Mouse (Mus musculus): ENCODE results near the gene Anxa11. TPM values are rescaled to one million over a fixed set of nuclear protein-coding genes. Genes with fewer than 3 reads are reported as not detected.
A peak's percentile ranks its signal among the peaks of the same experiment; 100 is the strongest.

Gene Anxa11
- 33.9 and 38.1 TPM in 2 replicates for polyA plus RNA-seq (2015; fragmentation: Nextera tagmentation; extraction: Ambion mirVana)

DNA sequence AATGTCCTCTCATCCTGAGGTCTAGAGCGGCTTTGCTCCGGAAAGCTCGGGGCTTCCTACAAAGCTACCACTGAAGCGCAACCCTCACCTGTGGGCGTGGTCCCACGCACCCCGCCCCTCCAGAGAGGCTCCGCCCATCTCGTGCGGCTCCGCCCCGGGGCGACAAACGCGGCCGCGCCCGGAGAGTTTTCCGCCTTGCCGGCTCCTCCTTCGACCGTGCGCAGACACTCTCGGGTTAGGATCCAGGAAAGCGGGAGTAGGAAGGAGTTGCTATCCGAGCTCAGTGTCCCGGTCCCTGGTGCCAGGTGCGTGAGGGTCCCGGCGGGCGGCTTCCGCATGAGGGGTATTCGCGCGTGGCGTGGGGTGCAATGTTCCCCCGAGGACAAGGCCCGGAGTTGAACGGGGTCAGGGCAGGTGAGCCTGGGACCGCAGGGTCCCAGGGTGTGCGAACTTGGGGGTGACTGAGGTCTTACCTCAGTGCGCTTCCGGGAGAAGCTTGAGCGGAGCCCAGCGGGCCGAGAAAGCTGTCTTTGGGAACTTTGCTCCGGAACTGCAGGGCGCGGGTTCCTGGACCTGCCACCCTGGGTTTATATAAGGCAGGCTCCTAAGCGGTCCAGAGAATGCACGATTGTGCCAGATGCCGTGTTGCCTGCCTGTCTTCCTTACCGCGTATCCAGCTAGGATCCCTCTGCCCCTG is at the start of gene Anxa11:
Gene Anxa11, plus strand, starts transcription at position 166 of the 697 bp plus-strand sequence.
- H3K27ac ChIP-seq (ENCODE audit: low read length): peak within 1 kb of the TSS; percentile 53
- under 1% methylated on average over 54 of the region's 54 CpGs for WGBS

GRCm38 (mm10) chr14:25794331-25794730 is 47.6 kb upstream of the Anxa11 start:
- H3K4me2 ChIP-seq (ENCODE audit: low read depth, low read length): no peak overlapping the region
- no peak overlapping the region for H3K9ac ChIP-seq (ENCODE audit: low read length)
- no peaks in the 10 kb centered on the region for H3K36me3 ChIP-seq (ENCODE audit: control insufficient read depth, insufficient read depth)
- no peak overlapping the region for H3K27ac ChIP-seq (ENCODE audit: low read length)
- no peaks in the 10 kb centered on the region; the same call in 1 of the 2 replicates for H3K4me1 ChIP-seq (ENCODE audit: control insufficient read depth, insufficient read depth, low read length)
- H3K4me3 ChIP-seq (ENCODE audit: low read length): no peak overlapping the region
- no peak for ATAC-seq (replicated peaks; ENCODE audit: extremely low read depth, insufficient read depth, low FRiP score)
- H3K27me3 ChIP-seq (ENCODE audit: control insufficient read depth, insufficient read depth, low read length): no peaks in the 10 kb centered on the region
- WGBS: 93% methylated on average over 2 of the region's 2 CpGs
- H3K9me3 ChIP-seq (replicated peaks; ENCODE audit: control insufficient read depth, low read length): no peaks in the 10 kb centered on the region

More for the DNA sequence above, at the start of gene Anxa11:
- peak; percentile 85 for ATAC-seq (replicated peaks; ENCODE audit: extremely low read depth, insufficient read depth, low FRiP score)
- H3K4me1 ChIP-seq (ENCODE audit: control insufficient read depth, insufficient read depth, low read length): peaks cover 15% of the 10 kb centered on the region
- no peaks in the 10 kb centered on the region for H3K36me3 ChIP-seq (ENCODE audit: control insufficient read depth, insufficient read depth)
- peak within 1 kb of the TSS; percentile 87 for H3K9ac ChIP-seq (ENCODE audit: low read length)
- H3K4me2 ChIP-seq (ENCODE audit: low read depth, low read length): peak within 1 kb of the TSS; percentile 91
- H3K4me3 ChIP-seq (ENCODE audit: low read length): peak within 1 kb of the TSS; percentile 86
- no peaks in the 10 kb centered on the region for H3K27me3 ChIP-seq (ENCODE audit: control insufficient read depth, insufficient read depth, low read length)
- H3K9me3 ChIP-seq (replicated peaks; ENCODE audit: control insufficient read depth, low read length): no peaks in the 10 kb centered on the region

GRCm38 (mm10) chr14:25795067-25795466 is 46.9 kb upstream of the Anxa11 start:
- Histone ChIP-seq H3K27ac (ENCODE audit: low read length) (0 out of 2 replicates have a peak overlapping the region, but pooled peaks have one; percentile 27), H3K27me3 (ENCODE audit: control insufficient read depth, insufficient read depth, low read length) (no peaks in the 10 kb centered on the region), H3K36me3 (ENCODE audit: control insufficient read depth, insufficient read depth) (no peaks in the 10 kb centered on the region), H3K9ac (ENCODE audit: low read length) (0 out of 2 replicates have a peak overlapping the region, but pooled peaks have one; percentile 42), H3K4me2 (ENCODE audit: low read depth, low read length) (peak overlapping the region; percentile 49), H3K9me3 (replicated peaks; ENCODE audit: control insufficient read depth, low read length) (no peaks in the 10 kb centered on the region), H3K4me3 (ENCODE audit: low read length) (no peak overlapping the region), H3K4me1 (ENCODE audit: control insufficient read depth, insufficient read depth, low read length) (peaks cover 3% of the 10 kb centered on the region)
- WGBS: 68% methylated on average over 6 of the region's 6 CpGs
- no peak for ATAC-seq (replicated peaks; ENCODE audit: extremely low read depth, insufficient read depth, low FRiP score)

GRCm38 (mm10) chr14:25795561-25796174 is 46.3 kb upstream of the Anxa11 start:
- Histone ChIP-seq H3K4me1 (ENCODE audit: control insufficient read depth, insufficient read depth, low read length) (peaks cover 3% of the 10 kb centered on the region), H3K4me2 (ENCODE audit: low read depth, low read length) (peak overlapping the region; percentile 49), H3K4me3 (ENCODE audit: low read length) (no peak overlapping the region), H3K36me3 (ENCODE audit: control insufficient read depth, insufficient read depth) (no peaks in the 10 kb centered on the region), H3K27ac (ENCODE audit: low read length) (0 out of 2 replicates have a peak overlapping the region, but pooled peaks have one; percentile 27), H3K27me3 (ENCODE audit: control insufficient read depth, insufficient read depth, low read length) (no peaks in the 10 kb centered on the region), H3K9me3 (replicated peaks; ENCODE audit: control insufficient read depth, low read length) (no peaks in the 10 kb centered on the region), H3K9ac (ENCODE audit: low read length) (peak overlapping the region; percentile 42; the same call in 1 of the 2 replicates)
- 31% methylated on average over 10 of the region's 10 CpGs for WGBS
- ATAC-seq (replicated peaks; ENCODE audit: extremely low read depth, insufficient read depth, low FRiP score): peak; percentile 80

- Histone ChIP-seq H3K4me1 (ENCODE audit: control insufficient read depth, insufficient read depth, low read length) (peaks cover 3% of the 10 kb centered on the region), H3K27me3 (ENCODE audit: control insufficient read depth, insufficient read depth, low read length) (no peaks in the 10 kb centered on the region), H3K9ac (ENCODE audit: low read length) (no peak overlapping the region), H3K27ac (ENCODE audit: low read length) (no peak overlapping the region), H3K4me2 (ENCODE audit: low read depth, low read length) (no peak overlapping the region), H3K9me3 (replicated peaks; ENCODE audit: control insufficient read depth, low read length) (no peaks in the 10 kb centered on the region), H3K36me3 (ENCODE audit: control insufficient read depth, insufficient read depth) (no peaks in the 10 kb centered on the region), H3K4me3 (ENCODE audit: low read length) (no peak overlapping the region)
- WGBS: 58% methylated on average over 7 of the region's 7 CpGs
- no peak for ATAC-seq (replicated peaks; ENCODE audit: extremely low read depth, insufficient read depth, low FRiP score)
Measured at GRCm38 (mm10) chr14:25796619-25797018, 45.3 kb upstream of the Anxa11 start.

GRCm38 (mm10) chr14:25800166-25800960 is 41.6 kb upstream of the Anxa11 start:
- Histone ChIP-seq H3K27me3 (ENCODE audit: control insufficient read depth, insufficient read depth, low read length) (no peaks in the 10 kb centered on the region), H3K4me3 (ENCODE audit: low read length) (no peak overlapping the region; the same call in 1 of the 2 replicates), H3K36me3 (ENCODE audit: control insufficient read depth, insufficient read depth) (no peaks in the 10 kb centered on the region), H3K4me2 (ENCODE audit: low read depth, low read length) (no peak overlapping the region; the same call in 1 of the 2 replicates), H3K9me3 (replicated peaks; ENCODE audit: control insufficient read depth, low read length) (no peaks in the 10 kb centered on the region), H3K9ac (ENCODE audit: low read length) (0 out of 2 replicates have a peak overlapping the region, but pooled peaks have one; percentile 22), H3K27ac (ENCODE audit: low read length) (no peak overlapping the region), H3K4me1 (ENCODE audit: control insufficient read depth, insufficient read depth, low read length) (peaks cover 3% of the 10 kb centered on the region; the same call in 1 of the 2 replicates)
- ATAC-seq (replicated peaks; ENCODE audit: extremely low read depth, insufficient read depth, low FRiP score): peak; percentile 46
- WGBS: 14% methylated on average over 19 of the region's 19 CpGs

DNA sequence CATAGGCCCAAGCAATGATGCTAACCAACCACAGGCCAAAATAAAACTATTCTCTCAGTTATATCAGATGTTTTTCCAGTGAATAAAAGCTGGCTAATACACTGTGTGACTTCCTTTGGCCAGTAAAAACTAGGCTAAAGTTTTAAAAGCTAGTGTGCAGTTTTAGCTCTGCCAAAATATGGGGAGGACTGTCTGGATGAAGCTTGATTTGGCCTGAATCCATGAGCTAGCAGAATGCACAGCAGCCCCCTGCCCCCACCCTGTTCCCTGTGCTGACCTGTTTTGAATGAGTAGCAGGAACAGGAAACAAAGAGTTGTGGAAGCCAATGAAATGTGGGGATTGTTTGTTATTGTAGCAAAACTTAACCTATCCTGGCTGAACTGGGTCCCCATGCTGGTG is 39.4 kb upstream of the Anxa11 start:
- Histone ChIP-seq H3K9ac (ENCODE audit: low read length) (no peak overlapping the region), H3K4me1 (ENCODE audit: control insufficient read depth, insufficient read depth, low read length) (peaks cover 3% of the 10 kb centered on the region; the same call in 1 of the 2 replicates), H3K9me3 (replicated peaks; ENCODE audit: control insufficient read depth, low read length) (no peaks in the 10 kb centered on the region), H3K27me3 (ENCODE audit: control insufficient read depth, insufficient read depth, low read length) (no peaks in the 10 kb centered on the region), H3K4me3 (ENCODE audit: low read length) (no peak overlapping the region), H3K36me3 (ENCODE audit: control insufficient read depth, insufficient read depth) (no peaks in the 10 kb centered on the region), H3K4me2 (ENCODE audit: low read depth, low read length) (no peak overlapping the region), H3K27ac (ENCODE audit: low read length) (peak overlapping the region; percentile 30)
- ATAC-seq (replicated peaks; ENCODE audit: extremely low read depth, insufficient read depth, low FRiP score): no peak

GRCm38 (mm10) chr14:25803246-25803809 is 38.6 kb upstream of the Anxa11 start:
- no peak overlapping the region for H3K27ac ChIP-seq (ENCODE audit: low read length)
- ATAC-seq (replicated peaks; ENCODE audit: extremely low read depth, insufficient read depth, low FRiP score): no peak
- H3K9ac ChIP-seq (ENCODE audit: low read length): no peak overlapping the region
- no peak overlapping the region for H3K4me3 ChIP-seq (ENCODE audit: low read length)
- H3K4me1 ChIP-seq (ENCODE audit: control insufficient read depth, insufficient read depth, low read length): peaks cover 3% of the 10 kb centered on the region; the same call in 1 of the 2 replicates
- H3K4me2 ChIP-seq (ENCODE audit: low read depth, low read length): no peak overlapping the region
- no peaks in the 10 kb centered on the region for H3K36me3 ChIP-seq (ENCODE audit: control insufficient read depth, insufficient read depth)
- H3K9me3 ChIP-seq (replicated peaks; ENCODE audit: control insufficient read depth, low read length): no peaks in the 10 kb centered on the region
- 46% methylated on average over 3 of the region's 3 CpGs for WGBS
- H3K27me3 ChIP-seq (ENCODE audit: control insufficient read depth, insufficient read depth, low read length): no peaks in the 10 kb centered on the region
